Mouse (Mus musculus) urinary bladder, postnatal 14 days (tissue): ENCODE results near the gene Wwox.

Source experiments
- DNase-seq: peaks from one replicate; pipeline ENCODE4 v3.0.0; 2021; ENCODE audit warnings: low spot score

Gene Wwox

DNA sequence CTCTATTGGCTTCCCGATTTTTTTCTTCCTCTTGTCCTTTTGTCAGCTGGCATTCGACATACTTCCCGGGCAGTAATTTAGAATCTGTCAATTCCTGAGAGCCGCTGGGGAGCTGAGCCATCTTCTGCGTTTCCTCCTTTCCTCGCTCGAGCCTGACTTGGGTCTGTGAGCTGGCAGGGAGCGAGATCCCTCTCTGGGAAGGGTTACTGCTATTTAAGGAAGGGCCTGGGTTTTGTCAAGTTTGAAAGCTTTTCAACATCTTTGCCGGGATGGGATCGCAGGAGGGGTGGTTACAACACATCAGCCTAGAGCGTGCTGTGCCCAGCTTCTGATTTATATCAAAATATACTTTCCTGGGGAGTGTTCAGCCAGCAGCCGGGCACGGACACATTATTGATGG lies 725.4 kb downstream of the Wwox start:
- no peak for DNase-seq

DNA sequence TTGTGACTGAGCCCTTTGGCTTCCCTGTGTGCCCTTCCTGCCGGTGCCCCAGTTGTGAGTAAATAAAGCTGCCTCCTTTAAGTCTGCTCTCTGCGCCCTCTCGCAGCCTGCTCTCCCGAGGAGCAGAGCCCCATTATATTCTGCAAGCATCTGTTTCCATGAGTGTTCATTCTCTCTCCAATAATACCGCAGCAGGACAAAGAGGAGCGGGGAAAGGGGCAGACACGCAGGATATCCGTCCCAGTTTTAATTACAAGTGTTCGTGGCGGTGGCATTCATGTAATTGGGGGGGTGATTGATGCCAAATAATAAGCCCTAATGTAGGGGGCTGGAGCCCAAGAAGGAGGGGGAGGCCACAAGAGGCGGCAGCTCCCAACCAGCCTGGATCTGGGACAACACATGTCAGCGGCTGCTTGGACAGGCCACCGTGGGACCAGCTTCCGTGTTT lies 734.2 kb downstream of the Wwox start:
- no peak for DNase-seq

DNA sequence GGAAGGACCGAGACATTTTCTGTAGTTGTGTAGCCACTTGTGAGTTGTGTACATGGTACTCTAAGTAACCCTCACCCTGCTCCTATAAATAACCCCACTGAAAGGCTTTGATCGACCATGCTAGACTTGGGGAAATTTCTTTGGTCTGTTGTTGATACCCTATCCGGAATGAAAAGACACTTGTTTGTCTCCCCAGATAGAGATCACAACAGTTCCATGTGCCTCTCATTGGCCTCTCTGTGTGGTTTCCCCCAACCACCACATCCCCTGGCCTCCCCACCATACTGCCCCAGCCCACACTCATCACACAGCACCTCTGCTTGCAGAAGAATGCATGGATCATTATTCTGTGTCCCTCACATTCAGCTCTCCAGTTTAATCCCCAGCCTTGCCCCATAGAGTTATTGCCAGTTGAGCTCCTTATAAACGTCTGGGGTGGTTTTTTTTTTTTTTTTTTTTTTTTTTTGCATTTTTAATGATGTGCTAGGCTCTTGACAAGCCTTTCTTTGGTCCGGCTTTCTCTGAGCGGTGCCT lies 746.0 kb downstream of the Wwox start:
- DNase-seq = no peak

DNA sequence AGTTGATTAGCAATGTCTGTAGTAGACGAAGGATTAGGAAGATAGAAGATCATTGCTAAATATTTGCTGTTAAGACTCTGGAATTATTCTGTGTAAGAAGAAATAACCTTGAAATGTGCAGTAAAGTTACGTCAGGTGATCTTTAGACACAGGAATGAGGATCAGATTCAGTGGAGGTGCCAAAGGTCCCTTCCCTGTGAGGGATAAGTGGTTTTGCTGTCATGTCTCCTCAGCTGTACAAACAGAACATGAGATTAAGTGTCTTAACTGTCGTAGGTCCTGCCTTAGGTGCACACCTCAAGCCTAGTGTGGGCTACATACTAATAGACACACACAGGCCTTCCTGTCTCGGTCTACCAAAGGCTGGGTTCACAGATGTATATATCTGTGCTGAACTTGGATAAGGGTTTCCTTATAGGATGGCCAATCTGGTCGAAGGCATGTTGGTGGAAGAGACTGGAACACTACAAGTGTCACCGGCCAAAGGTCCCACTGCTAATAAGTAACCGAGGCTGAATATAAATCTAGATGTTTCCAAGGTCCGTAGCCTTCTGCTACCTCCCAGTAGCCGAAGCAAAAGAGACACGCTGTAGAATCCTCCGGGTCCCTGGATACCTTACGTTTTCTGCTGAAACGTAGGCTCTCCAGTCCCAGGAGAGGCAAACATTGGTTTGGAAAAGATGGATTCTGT lies 746.8 kb downstream of the Wwox start:
- DNase-seq = no peak

DNA sequence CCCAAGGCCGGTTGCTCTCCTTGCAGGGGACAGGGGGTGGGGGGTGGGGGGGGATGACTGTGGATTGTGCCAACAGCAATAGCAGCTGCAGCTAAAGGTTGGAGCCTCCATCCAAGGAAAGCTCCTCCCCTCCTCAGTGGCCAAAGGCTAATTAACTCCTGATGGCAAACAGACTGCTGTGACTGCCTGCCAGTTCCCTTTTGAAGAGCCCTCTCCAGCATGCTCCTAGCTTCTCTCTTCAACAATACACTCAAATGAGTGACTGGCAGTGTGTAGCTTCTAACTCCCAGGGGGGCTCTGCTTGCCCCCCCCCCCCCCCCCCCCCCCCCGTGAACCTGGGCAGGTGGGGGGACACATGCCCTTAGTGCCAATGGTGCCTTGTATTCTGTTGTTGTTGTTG lies 747.4 kb downstream of the Wwox start:
- DNase-seq = no peak

DNA sequence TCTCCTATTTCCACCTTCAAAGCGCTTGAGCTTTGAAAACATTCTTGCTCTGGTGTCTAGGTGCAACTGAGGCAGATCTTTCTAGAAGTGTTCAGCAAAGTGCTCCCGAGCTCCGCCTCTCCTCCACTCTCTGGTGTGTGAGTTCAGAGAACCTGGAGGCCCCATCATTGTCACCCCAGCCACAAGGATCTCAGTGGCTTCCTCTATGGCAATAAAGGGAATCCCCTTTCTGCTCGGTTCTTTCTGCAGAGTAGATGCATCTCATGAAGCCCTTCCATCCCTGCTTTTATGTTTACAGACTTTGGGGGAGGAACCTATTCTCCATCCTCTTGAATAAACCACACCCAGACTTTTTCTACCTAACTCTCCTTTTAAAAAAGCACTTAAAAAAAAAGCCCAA lies 749.0 kb downstream of the Wwox start:
- DNase-seq = no peak

DNA sequence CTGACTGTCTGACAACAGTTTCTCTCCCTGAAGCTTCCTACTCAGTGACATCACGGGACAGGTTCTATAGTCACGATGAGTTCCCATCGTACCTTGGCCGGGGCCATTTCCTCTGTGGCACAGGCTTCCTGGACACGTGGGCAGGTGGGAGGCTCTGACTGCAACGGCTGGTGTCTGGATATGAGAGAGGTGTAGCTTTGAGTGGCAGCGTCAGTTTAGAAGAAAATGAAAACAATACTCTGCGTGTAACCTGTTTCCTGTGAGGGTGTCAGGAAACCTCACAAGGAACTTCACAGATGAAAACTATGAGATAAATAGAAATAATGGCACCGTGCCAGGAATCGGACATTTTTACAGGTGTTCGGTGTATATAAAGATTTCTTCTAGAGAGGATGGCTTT lies 750.4 kb downstream of the Wwox start:
- DNase-seq = no peak

DNA sequence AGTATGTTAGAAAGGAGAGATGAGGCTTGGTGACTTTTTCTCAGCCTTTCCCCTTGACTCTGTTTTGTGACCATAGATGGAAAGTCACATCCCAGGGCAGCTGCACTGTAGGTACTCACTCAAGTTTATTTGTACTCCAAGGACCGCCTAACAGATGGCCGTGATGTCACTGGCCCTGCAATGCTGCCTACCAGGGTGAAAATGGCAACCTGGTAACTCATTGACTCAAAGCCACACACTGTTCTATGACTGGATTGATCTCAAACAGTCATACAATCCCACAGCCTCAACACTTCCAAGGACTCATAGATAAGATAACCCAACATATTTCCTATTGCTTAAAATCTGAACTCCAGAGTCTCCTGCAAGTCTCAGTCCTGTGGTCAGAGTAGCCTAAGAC lies 754.3 kb downstream of the Wwox start:
- DNase-seq = no peak

DNA sequence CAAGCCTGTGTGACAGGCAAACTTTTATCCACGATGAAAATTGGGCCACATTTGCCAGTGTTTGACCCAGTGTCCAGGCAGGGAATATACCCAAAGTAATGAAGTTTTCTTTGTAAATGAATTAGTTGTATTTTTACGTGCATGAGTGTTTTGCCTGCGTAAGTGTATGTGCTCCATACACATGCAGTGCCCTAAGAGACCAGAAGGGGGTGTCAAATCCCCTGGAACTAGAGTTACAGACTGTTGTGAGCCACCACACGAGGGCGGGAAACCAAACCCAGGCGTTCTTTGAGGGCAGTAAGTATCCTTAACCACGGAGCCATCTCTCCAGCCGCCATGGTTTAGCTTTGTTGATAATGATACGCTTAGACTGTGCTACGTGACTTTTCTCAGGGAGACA lies 755.9 kb downstream of the Wwox start:
- DNase-seq = no peak

DNA sequence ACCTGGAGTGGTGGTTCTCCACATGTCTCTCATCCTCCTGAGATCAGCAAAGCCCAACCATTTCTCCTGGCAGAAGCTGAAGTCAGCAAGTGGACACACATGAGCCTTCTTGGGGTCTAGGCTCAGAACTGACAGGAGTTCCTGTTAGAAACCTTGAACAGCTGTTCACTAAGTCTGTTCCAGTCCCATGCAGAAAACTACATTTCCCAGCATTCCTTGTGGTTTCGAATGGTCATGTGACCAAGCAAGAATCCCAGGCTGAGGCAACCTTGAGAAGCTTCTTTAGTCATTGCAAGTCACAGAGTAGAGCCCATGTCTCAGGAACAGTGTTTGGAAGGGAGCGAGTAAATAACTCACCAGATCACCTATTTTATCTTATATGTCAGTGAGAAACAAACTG lies 757.4 kb downstream of the Wwox start:
- DNase-seq = no peak

DNA sequence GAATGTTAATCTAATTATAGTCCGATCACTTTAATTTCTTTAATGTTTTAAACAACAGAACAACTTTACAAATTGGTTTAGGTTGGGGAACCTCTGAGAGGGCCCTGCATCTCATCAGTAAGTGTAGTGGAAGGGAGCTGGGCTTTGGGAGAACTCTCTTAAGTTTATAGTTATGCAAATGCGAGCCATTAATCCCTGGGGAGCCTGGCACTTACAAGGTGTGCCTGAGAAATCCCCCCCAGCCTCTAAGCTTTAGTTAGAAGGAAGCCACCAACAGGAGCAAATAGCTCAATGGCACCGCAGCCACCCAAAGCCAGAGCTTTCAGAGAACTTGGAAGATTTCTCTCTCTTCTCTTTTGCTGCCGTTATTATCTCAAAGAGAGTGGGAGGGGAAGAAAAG lies 759.7 kb downstream of the Wwox start:
- DNase-seq = no peak

DNA sequence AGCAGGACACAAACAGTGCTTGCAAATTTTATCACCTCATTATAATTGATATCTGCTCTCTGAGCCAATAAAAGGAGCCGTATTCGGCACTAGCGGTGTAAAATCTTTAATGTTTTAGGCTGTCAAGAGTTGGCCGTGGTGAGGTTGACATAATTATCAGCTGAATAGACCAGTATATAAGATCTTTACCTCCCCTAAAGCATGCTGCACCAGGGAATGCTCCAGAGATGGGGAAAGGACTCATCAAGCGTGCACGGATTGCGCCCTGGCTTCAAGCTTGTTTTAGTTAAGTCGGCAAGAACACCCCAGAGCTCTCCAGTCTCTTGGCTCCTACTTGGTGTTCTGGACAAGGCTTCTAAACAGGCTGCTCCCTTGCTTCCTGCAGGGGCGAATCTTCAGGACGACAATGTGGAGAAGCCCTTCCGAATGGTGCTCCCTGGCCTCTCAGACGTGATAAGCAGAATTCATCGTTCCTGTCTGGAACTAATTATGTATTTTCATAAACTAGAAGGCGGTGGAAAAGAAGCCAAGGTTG lies 760.2 kb downstream of the Wwox start:
- DNase-seq = no peak

DNA sequence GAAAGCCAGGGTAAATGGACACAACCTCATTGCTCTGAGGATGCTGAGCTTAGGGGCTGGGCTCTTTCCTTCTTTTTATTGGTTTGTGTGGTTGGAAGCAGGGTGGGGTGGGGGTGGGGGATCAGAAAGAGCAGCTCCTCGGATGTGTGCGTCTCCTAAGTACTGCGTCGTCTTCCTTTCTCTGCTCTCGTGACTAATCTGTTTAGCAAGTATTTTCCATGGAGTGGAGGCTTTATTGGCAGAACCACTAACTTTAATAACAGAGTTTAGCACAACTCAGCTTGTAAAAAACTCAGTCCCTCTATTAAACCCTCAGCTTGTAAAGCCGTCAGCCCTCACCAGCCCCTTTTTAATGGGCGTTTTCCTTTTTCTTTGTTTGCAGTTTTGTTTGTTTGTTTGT lies 762.3 kb downstream of the Wwox start:
- no peak for DNase-seq

DNA sequence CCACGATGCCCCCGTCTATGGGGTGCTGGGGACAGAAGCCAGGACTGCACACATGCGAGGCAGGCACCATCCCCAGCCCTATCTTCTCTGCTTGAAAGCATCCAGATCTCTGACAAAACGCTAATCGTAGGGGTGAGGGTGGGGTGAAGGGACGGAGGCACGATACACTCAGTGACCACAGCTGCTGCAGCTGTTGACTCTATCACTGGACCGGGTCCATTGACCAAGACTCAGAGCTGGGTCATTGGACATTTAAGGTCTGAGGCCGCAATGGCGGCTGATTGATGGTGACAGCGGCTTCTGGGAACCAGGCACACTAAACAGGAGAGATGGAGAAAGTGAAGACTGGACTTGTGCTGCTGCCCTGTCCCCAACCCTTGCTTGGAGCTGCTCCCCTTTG lies 768.0 kb downstream of the Wwox start:
- no peak for DNase-seq

DNA sequence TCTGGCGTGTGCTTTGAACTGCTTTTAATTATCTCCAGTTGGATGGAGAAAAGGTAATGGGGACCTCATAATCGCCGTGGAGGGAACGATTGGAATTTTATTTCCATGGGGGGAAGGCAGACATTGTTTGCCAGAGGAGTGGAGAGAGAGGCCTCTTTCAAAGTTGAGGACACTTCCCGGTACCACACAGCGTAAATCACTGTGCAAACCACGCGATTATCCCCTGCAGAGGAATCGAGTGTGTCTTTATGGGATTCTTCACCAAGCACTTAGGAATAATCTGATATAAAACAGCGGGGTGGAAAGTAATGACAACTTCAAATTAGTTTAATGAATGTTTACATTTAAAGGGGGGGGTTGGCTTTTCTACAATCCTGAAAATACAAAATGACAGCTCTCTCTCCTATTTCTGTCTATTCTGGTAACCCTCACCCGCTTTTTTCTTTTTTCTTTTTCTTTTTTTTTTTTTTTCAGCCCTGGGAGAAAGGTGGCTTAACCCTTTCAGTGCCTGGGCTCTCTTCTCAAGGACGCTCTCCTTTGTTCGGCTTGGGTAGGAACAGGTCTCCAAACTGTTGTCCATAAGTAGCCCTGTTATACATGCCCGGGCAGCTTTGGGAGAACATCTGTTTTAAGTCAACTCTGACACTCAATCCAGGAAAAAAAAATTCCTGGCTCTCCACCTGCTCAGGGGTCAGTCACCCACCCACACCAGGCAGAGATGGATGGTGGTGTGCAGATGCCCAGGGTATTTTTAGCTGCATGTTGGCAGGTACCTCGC lies 769.1 kb downstream of the Wwox start:
- DNase-seq = no peak

DNA sequence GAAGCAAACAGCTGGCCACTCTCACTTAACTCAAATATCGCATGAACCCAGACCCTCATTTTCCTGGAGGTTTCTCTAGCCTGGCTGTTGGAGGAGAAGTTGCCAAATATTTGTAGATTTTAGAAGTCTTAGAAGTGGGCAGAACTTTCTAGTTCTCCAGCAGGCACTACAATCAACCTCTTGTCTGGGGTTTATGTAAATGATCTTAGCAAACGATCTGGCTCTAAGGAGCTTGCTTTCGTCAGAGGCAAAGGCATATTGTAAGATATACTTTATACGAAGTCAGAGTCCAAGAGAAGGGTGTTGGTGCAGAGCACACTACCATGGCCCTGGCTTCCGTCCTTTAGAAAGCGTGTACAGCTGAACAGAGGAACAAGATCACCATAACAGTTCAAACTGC lies 770.6 kb downstream of the Wwox start:
- no peak for DNase-seq

DNA sequence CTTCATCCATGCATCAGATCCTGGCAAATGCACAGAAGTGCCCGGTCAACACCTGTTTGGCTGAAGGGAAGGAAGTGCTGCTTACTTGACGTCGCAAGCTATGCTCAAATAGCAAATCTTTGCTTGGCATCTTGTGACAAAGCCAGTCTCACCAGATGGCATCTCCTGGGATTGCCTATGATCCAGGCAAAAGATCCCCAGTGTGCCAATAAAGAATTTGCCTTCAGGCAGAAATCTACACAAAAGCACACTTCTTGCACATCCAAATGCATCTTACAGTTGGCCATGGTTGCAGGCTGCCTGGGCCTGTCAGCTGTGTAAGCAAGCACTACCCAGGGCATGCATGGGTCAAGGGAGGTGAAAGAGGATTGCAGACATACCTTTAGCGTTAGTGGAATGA lies 773.7 kb downstream of the Wwox start:
- no peak for DNase-seq

DNA sequence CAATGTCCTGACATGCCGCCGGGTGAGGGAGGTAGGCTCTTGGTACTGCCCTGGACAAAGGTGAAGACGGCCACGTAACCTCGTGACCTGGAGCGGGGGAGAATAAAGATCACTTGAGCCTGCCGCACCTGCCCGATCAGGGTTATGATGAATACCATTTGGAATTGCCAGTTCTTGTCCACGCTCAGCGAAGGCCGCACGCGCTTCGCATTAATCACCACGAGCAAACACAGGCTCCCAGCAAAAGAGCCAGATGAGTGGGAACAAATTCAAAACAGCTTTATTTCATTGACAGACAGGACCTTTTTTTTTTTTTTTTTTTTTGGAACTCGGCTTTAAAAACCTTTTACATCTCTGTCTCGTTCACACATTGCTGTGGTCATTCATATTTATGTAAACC lies 775.4 kb downstream of the Wwox start:
- DNase-seq = no peak

DNA sequence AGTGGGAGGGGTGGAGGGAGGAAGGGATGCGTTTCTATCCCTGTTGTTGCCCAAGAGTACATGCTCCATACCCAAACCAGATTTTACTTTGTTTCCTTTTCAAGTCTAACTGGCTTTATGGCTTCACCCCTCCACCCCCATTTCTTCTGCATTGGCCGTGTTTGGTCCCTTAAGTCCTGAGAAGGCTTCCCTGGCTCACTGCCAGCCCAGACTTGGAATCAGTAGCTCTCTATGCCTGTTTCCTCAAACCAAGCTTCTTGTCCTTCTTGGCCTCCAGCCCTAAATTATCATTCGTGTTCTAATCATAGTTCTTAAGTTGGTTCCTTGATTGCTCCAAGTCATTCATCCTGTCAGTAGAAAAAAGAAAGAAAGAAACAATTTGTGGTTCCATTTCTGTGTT lies 777.3 kb downstream of the Wwox start:
- DNase-seq = no peak

DNA sequence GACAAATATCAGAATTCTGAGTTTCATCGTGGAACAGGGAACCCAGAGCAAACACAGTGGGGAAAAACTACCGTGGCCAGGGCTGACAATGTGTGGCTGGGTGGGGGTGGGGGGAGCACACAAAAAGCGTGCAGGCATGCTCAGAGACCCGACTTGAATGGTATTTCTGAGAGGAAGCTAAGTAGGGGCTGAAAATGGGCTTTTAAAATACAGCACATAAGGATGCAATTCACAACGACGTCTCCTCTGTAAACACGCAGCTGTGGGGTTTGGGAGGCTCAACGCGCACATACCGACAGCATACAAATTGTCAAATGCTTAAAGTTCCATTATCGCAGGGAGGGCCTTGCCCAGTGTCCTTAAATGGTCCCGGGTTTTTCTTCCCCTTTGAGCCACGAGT lies 783.1 kb downstream of the Wwox start:
- no peak for DNase-seq

DNA sequence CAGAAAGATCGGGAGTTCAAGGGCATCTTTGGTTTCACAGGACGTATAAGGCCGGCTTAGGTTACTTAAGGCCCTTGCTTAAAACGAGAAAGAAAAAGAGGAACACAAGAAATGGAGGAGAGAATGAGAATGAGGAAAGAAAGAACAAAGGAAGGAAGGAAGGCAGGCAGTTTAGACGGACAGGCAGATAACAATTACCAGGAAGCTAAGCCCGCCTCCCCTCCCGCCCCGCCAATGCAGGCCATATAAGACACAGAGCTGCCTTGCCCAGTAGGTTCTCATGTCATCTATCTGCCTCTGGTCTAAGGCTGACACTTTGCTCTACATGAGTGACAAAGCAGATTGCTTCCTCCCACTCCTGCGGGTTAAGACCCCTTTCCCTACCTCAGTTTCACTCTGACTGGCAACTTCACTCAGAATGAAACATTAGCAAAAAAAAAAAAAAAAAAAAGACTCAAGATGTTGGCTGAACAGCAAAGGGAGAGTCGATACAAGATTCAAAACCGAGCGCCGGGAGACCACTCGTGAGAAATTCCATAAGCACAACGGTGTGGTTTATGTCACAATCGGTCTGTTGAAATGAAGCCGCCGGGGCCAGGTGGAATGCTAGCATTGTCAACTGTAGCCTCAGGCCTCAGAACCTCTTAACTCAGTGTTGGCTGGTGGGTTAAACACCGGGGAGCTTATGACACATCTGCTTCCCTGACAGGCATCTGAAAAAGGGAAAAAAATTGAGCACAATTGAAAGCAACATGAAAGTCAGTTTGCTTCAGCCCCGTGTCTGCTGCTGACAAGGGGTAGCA lies 787.5 kb downstream of the Wwox start:
- no peak for DNase-seq

DNA sequence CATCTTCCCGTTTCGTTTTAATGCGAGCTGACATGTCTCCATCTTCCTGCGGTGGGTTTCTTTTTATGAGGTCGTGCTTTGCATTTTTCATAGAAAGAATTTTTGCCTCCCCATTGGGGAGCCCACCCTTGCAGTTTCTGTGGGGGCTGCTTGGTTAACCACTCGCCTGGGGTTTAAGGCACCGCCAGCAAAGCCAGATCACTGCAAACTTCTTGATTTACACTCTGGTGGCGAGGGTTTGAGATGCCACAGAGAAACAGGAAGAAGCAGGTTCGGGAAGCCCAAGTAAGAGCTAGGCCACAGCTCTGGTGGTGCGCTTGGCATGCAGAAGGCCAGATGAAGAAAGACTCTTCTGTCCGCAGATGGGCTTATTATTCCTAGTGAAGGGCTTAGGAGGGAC lies 789.4 kb downstream of the Wwox start:
- no peak for DNase-seq

DNA sequence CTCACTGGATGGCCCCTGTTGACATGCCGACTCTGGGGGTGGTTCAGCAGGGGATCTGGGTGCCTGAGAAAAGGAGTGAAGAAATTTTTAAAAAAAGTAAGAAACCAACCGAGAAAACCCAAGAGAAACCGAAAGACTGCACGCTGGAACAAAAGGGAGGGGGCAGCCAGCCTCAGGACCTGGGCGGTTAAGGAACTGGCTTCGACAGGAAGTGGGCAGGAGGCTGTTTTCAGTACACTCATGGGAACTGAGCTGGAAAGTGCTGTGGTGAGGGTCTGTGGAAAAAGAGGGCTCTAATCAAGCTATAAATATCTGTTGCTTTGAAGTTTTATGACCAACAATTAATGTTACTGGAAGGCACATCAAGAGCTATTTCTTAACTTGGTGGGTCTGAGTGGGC lies 794.6 kb downstream of the Wwox start:
- DNase-seq = no peak
